Mouse (Mus musculus): ENCODE measurements around the gene Ugt1a9. TPM values are rescaled to one million over a fixed set of nuclear protein-coding genes. Genes with fewer than 3 reads are reported as not detected.
"Not testable (repeated sequence)": the region's sequence is repeated elsewhere in the genome, so short reads cannot be mapped to it uniquely, and the experiment has no call there.

The Ugt1a9 gene
- polyA plus RNA-seq, 1 experiment from 2014 or later, result not detected

DNA sequence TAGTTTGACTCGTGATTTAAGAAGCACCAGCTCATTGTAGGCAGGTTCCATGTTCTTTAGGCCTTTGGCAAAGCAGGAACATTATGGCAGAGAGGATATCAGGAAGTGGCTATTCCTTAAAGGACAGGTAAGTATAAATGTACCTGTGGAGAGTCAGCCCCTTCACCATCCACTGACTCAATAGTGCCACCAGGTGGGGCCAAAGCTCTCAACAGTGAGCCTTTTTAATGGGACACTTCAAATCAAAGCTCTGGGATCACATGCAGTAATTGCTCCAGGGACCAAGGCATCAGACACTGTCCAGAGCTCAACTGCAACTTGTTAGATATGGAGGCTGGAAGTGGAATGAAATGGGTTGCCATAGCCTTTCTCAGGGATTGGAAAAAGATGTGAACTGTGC, 50.9 kb downstream of the Ugt1a9 start:
- H3K27ac ChIP-seq; H3K4me1 ChIP-seq; DNase-seq (ENCODE audit: low spot score); H3K4me3 ChIP-seq; H3K9me3 ChIP-seq; H3K36me3 ChIP-seq; H3K27me3 ChIP-seq (ENCODE audit: insufficient read depth, poor library complexity, severe bottlenecking): not testable (repeated sequence)
- WGBS, result no CpG with 5 or more reads among the region's 1 CpGs

DNA sequence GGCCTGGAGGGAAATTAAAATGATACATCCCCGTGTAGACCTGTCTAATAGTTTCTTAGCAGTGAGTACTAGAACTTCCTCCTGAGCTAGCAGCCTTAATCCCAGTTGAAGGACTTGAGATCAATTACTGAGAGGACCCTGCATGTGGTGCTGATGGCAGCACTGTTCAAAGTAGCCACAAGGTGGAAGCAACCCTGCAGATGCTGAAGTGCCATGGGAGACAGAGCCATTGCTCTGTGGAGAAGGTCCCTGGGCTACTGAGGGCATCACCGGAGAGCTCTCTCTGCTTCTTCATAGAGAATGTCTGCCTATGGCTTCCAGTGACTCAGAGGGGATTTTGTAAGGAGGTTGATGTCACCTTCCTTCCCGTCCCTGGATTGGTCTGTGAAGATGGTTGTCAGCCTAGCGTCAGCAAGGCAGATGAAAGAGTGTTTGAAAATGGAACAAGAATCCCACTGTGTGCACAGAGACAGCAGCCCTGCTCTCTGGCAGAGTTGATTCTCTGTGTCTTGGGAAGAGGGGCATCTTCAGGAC, 55.3 kb downstream of the Ugt1a9 start:
- not testable (repeated sequence) for H3K4me3 ChIP-seq; H3K36me3 ChIP-seq; H3K4me1 ChIP-seq; H3K27ac ChIP-seq; H3K27me3 ChIP-seq (ENCODE audit: insufficient read depth, poor library complexity, severe bottlenecking); DNase-seq (ENCODE audit: low spot score); H3K9me3 ChIP-seq
- WGBS, result 67% methylated on average over 4 of the region's 4 CpGs

DNA sequence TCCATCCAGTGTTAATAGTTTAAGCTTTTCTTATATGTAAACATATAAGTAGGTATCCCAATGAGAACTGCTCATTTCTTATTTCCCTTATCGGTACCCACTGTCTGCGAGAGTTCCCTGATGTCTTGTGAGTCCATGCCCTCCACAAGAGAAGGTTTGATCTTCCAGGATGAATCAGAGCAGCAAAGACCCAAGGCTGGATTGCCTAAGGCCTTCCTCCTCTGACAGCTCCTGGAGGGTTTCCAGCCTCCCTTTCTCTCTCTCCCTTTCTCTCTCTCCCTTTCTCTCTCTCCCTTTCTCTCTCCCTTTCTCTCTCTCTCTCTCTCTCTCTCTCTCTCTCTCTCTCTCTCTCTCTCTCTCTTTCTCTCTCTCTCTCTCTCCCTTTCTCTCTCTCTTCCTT, 58.5 kb downstream of the Ugt1a9 start:
- not testable (repeated sequence) for H3K4me1 ChIP-seq; H3K4me3 ChIP-seq; H3K27ac ChIP-seq; H3K36me3 ChIP-seq; H3K9me3 ChIP-seq; H3K27me3 ChIP-seq (ENCODE audit: insufficient read depth, poor library complexity, severe bottlenecking); DNase-seq (ENCODE audit: low spot score)
- 85% methylated on average over 2 of the region's 2 CpGs for WGBS

DNA sequence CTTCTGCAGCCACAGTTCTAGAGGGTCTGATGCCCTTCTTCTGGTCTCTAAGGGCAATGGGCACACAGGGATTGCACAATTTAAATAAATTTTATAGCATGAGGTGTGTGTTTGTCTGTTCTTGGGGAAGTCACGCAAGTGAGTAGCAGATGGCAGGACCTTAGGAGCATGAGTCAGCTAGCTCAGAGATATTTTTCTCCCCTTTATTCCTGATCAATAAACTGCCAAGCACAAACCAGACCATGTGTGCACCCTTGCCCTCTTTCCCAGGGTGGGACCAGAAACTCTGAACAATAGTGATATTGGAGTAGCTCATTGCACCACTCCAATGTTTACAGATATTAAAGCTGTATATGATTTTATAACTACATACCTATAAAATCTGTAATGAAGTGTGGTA, 59.6 kb downstream of the Ugt1a9 start:
- H3K36me3 ChIP-seq; H3K4me3 ChIP-seq; H3K27me3 ChIP-seq (ENCODE audit: insufficient read depth, poor library complexity, severe bottlenecking); H3K9me3 ChIP-seq; H3K4me1 ChIP-seq; H3K27ac ChIP-seq; DNase-seq (ENCODE audit: low spot score): not testable (repeated sequence)
- 88% methylated on average over 1 of the region's 1 CpGs for WGBS

DNA sequence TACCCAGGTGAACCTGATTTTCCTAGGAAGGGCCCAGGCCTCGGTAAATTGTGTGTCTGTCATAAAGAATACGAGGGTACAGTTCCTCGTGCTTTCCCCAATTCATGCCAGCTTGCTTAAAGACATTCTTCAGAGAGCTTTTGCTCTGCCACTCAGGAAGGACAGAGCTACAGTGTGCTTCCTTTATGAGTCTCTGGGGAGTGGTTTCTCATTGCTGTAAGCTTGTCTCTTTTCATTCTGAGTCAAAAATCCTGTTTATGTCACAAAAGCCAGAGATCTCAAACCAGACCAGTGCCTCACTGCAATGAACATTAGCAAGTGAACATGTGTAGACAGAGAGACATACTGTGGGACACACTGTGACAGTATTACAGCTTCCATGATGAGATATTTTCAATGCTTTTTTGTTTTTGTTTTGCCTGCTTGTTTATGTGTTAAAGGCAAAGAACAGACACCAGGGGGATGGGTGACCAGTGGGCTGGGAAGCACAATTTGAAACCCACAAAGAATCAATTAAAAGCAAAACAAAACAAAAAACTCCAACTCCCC, 63.4 kb downstream of the Ugt1a9 start:
- no peaks in the 10 kb centered on the region for H3K9me3 ChIP-seq
- H3K4me1 ChIP-seq, result 0 out of 2 replicates have a peak, but pooled peaks cover 3% of the 10 kb centered on the region
- DNase-seq (ENCODE audit: low spot score), result no peak
- no peaks in the 10 kb centered on the region for H3K36me3 ChIP-seq
- H3K4me3 ChIP-seq, result no peak overlapping the region
- WGBS, result 71% methylated on average over 3 of the region's 3 CpGs
- H3K27me3 ChIP-seq (ENCODE audit: insufficient read depth, poor library complexity, severe bottlenecking), result no peaks in the 10 kb centered on the region
- no peak overlapping the region for H3K27ac ChIP-seq

DNA sequence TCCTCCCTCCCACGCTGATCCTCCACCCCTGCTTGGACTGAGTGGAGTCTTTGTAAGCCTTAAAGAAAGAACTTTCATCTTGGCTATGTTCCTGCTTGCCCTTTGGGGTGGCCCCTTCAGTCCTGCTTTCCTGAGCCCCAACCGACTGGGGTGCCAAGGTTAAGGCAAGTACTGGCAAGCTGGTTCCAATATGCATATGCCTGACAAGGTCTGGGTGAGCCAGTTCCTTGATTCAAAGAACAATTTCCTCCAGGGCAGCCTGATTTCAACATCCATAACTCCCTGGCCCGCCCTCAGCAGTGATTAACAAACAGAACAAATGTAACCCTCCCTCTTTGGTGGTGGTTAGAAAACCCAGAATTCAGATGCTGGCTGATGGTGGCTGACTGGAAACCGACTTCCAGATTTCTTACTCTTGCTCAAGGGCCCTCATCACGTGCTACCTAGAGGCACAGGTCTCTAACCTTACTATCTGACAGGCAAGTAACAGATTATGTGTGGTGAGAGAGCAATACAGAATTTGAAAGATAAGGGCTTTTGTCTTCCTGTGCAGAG, 63.9 kb downstream of the Ugt1a9 start, which contains the start of gene Ugt1a6a:
Ugt1a6a (plus strand) TSS at position 353 of the 555 bp plus-strand sequence.
- WGBS, result 49% methylated on average over 5 of the region's 5 CpGs
- H3K9me3 ChIP-seq; H3K4me1 ChIP-seq; H3K27ac ChIP-seq; H3K4me3 ChIP-seq; H3K27me3 ChIP-seq (ENCODE audit: insufficient read depth, poor library complexity, severe bottlenecking); DNase-seq (ENCODE audit: low spot score); H3K36me3 ChIP-seq: not testable (repeated sequence)

DNA sequence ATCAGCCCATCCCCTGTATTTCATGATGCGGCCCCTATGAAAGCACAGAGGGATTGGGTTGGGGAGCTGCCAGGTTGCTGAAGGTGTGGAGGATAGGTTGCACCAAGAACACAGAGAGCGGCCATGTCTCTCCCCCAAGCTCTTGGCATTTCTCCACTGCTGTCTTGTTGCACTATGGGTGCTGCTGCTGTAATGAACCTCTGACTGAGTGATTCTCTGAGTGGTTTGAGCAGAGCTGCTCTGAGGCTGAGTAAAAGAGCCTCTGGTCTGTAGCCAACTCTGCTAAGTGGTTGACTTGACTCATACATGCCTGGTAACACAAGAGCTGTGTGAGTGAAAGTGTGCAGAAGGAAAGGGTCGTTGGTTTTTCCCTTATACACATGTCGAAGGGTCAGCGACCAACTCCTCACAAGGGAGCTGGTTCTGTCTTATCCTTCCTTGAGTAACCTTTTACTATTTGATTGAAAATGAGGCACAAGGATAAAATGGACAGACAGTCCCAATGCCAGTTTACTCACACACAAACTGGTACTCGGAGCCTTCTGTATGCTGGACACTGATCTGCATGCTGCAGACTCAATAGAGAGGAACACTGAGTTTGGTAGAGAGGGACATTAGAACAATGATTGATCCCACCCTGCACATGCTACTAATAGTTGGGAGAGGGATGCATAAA, 64.8 kb downstream of the Ugt1a9 start:
- 83% methylated on average over 6 of the region's 6 CpGs for WGBS
- H3K36me3 ChIP-seq, result not testable (repeated sequence)

DNA sequence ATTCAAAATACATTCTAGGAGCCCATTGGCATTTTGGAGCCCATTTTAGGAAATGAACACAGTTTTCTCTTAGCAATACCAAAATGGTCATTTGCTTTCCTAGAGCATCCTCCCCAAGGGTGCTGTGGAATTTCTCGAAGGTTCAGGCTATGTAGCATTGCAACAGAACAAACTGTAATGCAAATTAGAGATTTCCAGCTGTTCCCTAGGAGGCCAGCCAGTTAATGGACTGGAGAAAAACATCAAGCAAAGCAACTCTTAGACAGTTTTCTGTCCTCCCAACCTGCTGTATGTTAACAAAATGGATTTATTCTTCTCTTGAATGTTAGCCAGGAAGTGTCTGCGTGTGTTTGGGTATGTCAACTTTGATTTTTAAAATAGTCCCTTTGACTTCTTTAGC, 66.0 kb downstream of the Ugt1a9 start:
- Histone ChIP-seq H3K36me3 (no peaks in the 10 kb centered on the region), H3K4me1 (0 out of 2 replicates have a peak, but pooled peaks cover 3% of the 10 kb centered on the region), H3K9me3 (no peaks in the 10 kb centered on the region), H3K4me3 (no peak overlapping the region), H3K27me3 (ENCODE audit: insufficient read depth, poor library complexity, severe bottlenecking) (no peaks in the 10 kb centered on the region), H3K27ac (no peak overlapping the region)
- 79% methylated on average over 2 of the region's 2 CpGs for WGBS
- no peak for DNase-seq (ENCODE audit: low spot score)

More for the DNA sequence above, 64.8 kb downstream of the Ugt1a9 start:
- not testable (repeated sequence) for H3K4me3 ChIP-seq; H3K9me3 ChIP-seq; H3K27ac ChIP-seq; H3K27me3 ChIP-seq (ENCODE audit: insufficient read depth, poor library complexity, severe bottlenecking); DNase-seq (ENCODE audit: low spot score); H3K4me1 ChIP-seq

DNA sequence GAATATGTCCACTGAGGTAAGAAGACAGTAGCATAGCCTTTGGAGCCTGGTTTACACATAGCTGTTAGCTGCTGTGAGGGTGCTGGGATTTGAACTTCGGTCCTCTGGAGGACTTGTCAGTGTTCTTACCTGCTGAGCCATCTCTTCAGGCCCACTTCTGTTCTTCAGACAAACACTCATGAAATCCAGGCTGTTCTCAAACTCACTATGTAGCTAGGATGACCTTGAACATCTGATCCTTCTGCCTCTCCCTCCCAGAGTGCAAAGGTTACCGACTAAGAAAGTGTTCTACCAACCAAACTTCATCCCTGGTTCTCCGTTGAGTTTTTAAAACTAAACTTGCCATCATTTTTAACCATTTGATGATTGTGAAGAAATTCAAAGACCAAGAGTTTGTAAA, 66.7 kb downstream of the Ugt1a9 start:
- no peaks in the 10 kb centered on the region for H3K27me3 ChIP-seq (ENCODE audit: insufficient read depth, poor library complexity, severe bottlenecking)
- H3K36me3 ChIP-seq, result no peaks in the 10 kb centered on the region
- no peaks in the 10 kb centered on the region for H3K9me3 ChIP-seq
- H3K27ac ChIP-seq, result no peak overlapping the region
- DNase-seq (ENCODE audit: low spot score), result no peak
- 84% methylated on average over 3 of the region's 3 CpGs for WGBS
- H3K4me1 ChIP-seq, result 0 out of 2 replicates have a peak, but pooled peaks cover 3% of the 10 kb centered on the region
- no peak overlapping the region for H3K4me3 ChIP-seq

DNA sequence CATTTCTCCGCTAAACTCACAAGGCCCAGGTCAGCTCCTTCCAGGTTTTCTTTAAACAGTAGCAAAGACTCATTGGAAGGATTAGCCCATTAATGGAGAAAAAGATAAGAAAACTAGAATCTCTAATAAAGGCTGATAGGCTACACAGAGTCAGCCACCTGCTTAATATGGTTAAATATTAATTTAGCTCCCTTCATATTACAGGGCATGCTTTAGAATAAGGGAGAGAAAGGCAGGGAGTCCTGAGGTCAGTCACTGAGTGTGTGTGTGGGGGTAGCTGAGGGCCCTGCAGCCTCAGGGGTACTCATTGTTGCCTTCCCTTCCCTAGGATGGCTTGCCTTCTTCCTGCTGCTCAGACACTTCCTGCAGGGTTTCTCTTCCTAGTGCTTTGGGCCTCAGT, 67.5 kb downstream of the Ugt1a9 start:
- no peak overlapping the region for H3K27ac ChIP-seq
- DNase-seq (ENCODE audit: low spot score), result no peak
- WGBS, result 86% methylated on average over 1 of the region's 1 CpGs
- no peak overlapping the region for H3K4me3 ChIP-seq
- H3K9me3 ChIP-seq, result no peaks in the 10 kb centered on the region
- H3K36me3 ChIP-seq, result no peaks in the 10 kb centered on the region
- H3K4me1 ChIP-seq, result 0 out of 2 replicates have a peak, but pooled peaks cover 3% of the 10 kb centered on the region
- no peaks in the 10 kb centered on the region for H3K27me3 ChIP-seq (ENCODE audit: insufficient read depth, poor library complexity, severe bottlenecking)

DNA sequence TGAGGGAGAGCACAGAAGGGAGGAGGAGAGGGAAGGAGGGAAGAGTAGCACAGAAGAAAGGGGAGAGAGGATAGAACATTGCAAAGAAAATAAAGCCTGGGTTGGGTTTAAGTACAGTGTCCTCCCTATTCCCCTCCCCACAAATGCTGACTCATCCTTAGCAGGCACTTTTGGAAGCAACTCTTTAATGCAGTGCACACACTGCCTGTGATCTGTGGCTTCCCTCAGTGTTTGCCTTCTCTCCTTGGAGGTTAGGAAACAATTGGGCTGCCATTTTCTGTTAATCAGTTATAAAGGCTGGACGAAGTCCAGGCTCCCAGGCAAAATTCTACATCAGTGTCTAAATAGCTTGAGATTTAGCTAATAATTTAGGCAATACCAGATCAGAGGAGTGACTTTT, 69.9 kb downstream of the Ugt1a9 start:
- WGBS, result 57% methylated on average over 1 of the region's 1 CpGs
- H3K4me1 ChIP-seq; H3K9me3 ChIP-seq; DNase-seq (ENCODE audit: low spot score); H3K27ac ChIP-seq; H3K36me3 ChIP-seq; H3K27me3 ChIP-seq (ENCODE audit: insufficient read depth, poor library complexity, severe bottlenecking); H3K4me3 ChIP-seq: not testable (repeated sequence)

DNA sequence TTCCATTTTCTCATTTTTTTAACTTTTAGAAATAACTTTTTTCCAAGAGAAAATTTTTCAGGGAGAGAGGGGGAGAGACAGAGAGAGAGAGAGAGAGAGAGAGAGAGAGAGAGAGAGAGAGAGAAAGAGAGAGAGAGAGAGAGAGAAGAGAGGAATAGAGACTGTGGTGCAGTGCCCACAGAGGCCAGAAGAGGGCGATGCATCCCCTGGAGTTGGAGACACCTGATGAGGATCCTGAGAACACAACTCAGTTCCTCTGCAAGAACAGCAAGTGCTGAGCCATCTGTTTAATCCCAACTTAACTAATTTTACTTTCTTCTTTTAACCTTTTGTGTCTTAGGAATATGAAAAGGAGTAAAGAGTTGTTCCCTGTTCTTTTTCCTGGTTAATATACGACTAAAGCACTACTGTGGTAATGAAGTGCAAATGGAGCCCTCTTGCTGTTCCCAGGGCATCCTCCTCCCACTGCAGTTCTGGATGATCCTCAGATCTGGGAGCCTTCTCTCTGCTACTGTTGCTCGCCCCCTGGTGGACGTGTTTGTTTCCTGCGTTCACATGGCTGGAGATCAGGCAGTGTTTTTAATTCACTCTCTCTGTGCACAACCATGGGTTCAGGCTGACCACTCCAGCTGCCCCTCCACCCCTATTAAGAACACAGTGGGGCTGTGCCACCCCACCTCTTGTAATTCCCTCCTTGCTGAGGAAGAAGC, 73.5 kb downstream of the Ugt1a9 start:
- H3K4me3 ChIP-seq; DNase-seq (ENCODE audit: low spot score); H3K36me3 ChIP-seq; H3K27me3 ChIP-seq (ENCODE audit: insufficient read depth, poor library complexity, severe bottlenecking); H3K4me1 ChIP-seq; H3K27ac ChIP-seq; H3K9me3 ChIP-seq: not testable (repeated sequence)
- WGBS, result 6% methylated on average over 5 of the region's 5 CpGs

DNA sequence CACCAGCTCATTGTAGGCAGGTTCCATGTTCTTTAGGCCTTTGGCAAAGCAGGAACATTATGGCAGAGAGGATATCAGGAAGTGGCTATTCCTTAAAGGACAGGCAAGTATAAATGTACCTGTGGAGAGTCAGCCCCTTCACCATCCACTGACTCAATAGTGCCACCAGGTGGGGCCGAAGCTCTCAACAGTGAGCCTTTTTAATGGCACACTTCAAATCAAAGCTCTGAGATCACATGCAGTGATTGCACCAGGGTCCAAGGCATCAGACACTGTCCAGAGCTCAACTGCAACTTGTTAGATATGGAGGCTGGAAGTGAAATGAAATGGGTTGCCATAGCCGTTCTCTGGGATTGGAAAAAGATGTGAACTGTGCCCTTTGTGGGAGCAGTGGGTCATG, 74.7 kb downstream of the Ugt1a9 start:
- H3K27ac ChIP-seq; DNase-seq (ENCODE audit: low spot score); H3K36me3 ChIP-seq; H3K9me3 ChIP-seq; H3K27me3 ChIP-seq (ENCODE audit: insufficient read depth, poor library complexity, severe bottlenecking); H3K4me3 ChIP-seq; H3K4me1 ChIP-seq: not testable (repeated sequence)
- WGBS, result 59% methylated on average over 2 of the region's 2 CpGs
